Mouse (Mus musculus) cortical plate, adult 2 months (tissue): ENCODE measurements around the gene Cd300ld4.
"Not testable (repeated sequence)": the region's sequence is repeated elsewhere in the genome, so short reads cannot be mapped to it uniquely, and the experiment has no call there.

Experiments
- CTCF ChIP-seq: fragments of 200-500 bp; IDR thresholded peaks from 2 replicates; pipeline ENCODE4 v1.5.1; 2011; ENCODE audit warnings: mild to moderate bottlenecking, control low read depth, low read length; ENCODE audit not compliant: insufficient read depth; ENCODE audit errors: extremely low read depth
- POLR2A ChIP-seq: fragments of 200-500 bp; IDR thresholded peaks from 2 replicates; pipeline ENCODE4 v1.6.1; 2011; ENCODE audit warnings: mild to moderate bottlenecking, low read length, control low read depth; ENCODE audit not compliant: insufficient read depth; ENCODE audit errors: extremely low read depth

GRCm38 (mm10) chr11:115016093-115016492, 10.7 kb downstream of the Cd300ld4 start, which contains the start of gene Cd300ld2:
- not testable (repeated sequence) for TF ChIP-seq CTCF, POLR2A
